Mouse (Mus musculus) gastrocnemius, adult 18-20 months (tissue): Measurements from ENCODE around the gene Csmd2. TPM values are rescaled to one million over a fixed set of nuclear protein-coding genes. Genes with fewer than 3 reads are reported as not detected.
"Not testable (repeated sequence)": the region's sequence is repeated elsewhere in the genome, so short reads cannot be mapped to it uniquely, and the experiment has no call there.

Experiments
- DNase-seq: peaks from one replicate; pipeline ENCODE4 v3.0.0; 2021; ENCODE audit warnings: low spot score
- total RNA-seq, 2 experiments: library from RNA; stranded (reverse); gene quantifications; 2 replicates each; pipeline ENCODE4 v1.2.3; 2021

The Csmd2 gene
- total RNA-seq, 2 experiments from 2014 or later = not detected

- DNase-seq = peak; percentile 97
Observed at GRCm38 (mm10) chr4:128609925-128610402, 622.3 kb downstream of the Csmd2 start, which contains the start of gene Zscan20. Zscan20 (minus strand) TSS chr4:128610098.

- DNase-seq = no peak
Observed at GRCm38 (mm10) chr4:128610706-128611105, 623.0 kb downstream of the Csmd2 start.

DNA sequence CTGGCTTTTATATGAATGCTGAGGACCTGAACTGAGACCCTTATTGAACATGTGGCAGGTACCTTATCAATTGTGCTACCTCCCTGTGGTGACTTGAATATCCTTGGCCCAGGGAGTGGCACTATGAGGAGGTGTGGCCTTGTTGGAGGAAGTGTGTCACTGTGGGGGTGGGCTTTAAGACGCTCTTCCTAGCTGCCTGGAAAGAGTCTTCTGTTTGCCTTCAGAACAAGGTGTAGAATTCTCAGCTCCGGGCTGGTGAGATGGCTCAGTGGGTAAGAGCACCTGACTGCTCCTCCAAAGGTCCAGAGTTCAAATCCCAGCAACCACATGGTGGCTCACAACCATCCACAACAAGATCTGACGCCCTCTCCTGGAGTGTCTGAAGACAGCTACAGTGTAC is 624.1 kb downstream of the Csmd2 start:
- not testable (repeated sequence) for DNase-seq

DNA sequence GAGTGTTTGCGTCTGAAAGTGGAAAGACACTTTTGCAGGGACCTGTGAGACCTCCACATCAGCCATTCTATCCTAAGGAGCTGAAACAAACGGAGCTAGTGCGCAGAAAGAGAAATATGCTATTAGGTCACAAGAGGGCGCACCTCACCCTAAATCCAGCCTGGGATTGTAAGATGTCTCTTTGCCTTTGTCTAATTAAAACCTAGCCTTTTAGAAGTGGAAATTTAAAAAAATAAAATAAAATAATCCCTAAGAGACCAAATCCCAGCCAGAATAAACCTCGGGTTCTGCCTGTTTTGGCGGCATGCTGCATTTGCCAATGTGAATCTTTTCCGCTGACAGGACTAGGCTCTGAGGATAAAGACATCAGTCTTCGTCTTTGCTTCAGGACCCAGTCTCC is 625.7 kb downstream of the Csmd2 start:
- peak; percentile 31 for DNase-seq

DNA sequence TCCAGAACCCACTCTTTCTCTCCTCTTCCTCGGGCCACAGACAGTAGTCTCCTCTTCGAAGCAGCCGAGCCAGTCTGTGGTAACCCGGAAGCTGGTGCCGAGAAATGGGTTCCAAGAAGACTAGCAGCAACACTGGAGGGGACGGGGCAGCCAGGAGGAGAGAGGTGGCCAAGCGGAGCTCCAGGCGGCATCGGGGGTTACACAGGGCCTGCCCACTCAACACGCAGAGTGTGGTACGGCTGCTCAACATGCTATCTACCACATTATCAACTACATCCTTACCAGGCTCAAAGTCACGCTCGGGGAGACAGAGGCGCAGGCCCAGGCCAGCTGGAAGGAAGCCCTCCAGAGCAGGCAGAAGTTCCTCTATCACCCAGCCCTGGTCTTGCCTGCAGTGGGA is 628.1 kb downstream of the Csmd2 start:
- no peak for DNase-seq

Other genes with a start within 250 kb of the Csmd2 start
- gene CK137956, start 16.9 kb upstream of the Csmd2 start, total RNA-seq = not detected